Comparison of ENCODE assay signal across 8 mouse cellular contexts in genomic region chr5:92083417-92084038, GRCm38 (mm10). TPM values are rescaled to one million over a fixed set of nuclear protein-coding genes. Genes with fewer than 3 reads are reported as not detected.
DNase-seq lines count a peak whose midpoint lies in the region; ATAC-seq and TF ChIP-seq lines count a peak whose summit lies in the region.

Gene G3bp2 (minus strand): TSS chr5:92083719.

- H3K4me1 ChIP-seq in hindbrain, embryonic 10.5 days (replicated peaks): peaks cover 35% of the 10 kb centered on the region
- H3K4me1 ChIP-seq in lung, postnatal 0 days (ENCODE audit: insufficient read depth, low read depth, low read length): peaks cover 5% of the 10 kb centered on the region; the same call in 1 of the 2 replicates

- under 1% methylated on average over 65 of the region's 65 CpGs for WGBS in hindbrain, embryonic 10.5 days
- under 1% methylated on average over 51 of the region's 65 CpGs for WGBS in lung, postnatal 0 days

- H3K4me3 ChIP-seq in hindbrain, embryonic 10.5 days: peak within 1 kb of the TSS; percentile 99
- peak within 1 kb of the TSS; percentile 95 for H3K4me3 ChIP-seq in lung, postnatal 0 days (ENCODE audit: low read depth, low read length)

- H3K36me3 ChIP-seq in hindbrain, embryonic 10.5 days: no peaks in the 10 kb centered on the region
- H3K36me3 ChIP-seq in lung, postnatal 0 days (ENCODE audit: insufficient read depth, low read length): no peaks in the 10 kb centered on the region

- no peak for TF ChIP-seq EP300 in lung, postnatal 0 days (IDR thresholded peaks at IDR 0.05)

- TF ChIP-seq CTCF in lung, postnatal 0 days (IDR thresholded peaks at IDR 0.05): no peak

- no peaks in the 10 kb centered on the region for H3K9me3 ChIP-seq in hindbrain, embryonic 10.5 days
- no peaks in the 10 kb centered on the region for H3K9me3 ChIP-seq in lung, postnatal 0 days (ENCODE audit: low read length)

- peak within 1 kb of the TSS; percentile 66 for H3K4me2 ChIP-seq in lung, postnatal 0 days (replicated peaks; ENCODE audit: low read depth, low read length)

- ATAC-seq in frontal cortex, adult (ENCODE audit: low TSS enrichment): peak; percentile 95
- ATAC-seq in lung, postnatal 0 days: peak; percentile 98

- H3K9ac ChIP-seq in lung, postnatal 0 days (replicated peaks; ENCODE audit: low read depth): peak within 1 kb of the TSS; percentile 96

- H3K27ac ChIP-seq in hindbrain, embryonic 10.5 days: peak within 1 kb of the TSS; percentile 99
- peak within 1 kb of the TSS; percentile 98 for H3K27ac ChIP-seq in lung, postnatal 0 days (ENCODE audit: low read length)

- peak; percentile 99 for DNase-seq in MN1 (ENCODE audit: low spot score)
- peak; percentile 97 for DNase-seq in cerebellum, adult 9-10 months
- peak; percentile 99 for DNase-seq in hindbrain, embryonic 10.5 days (ENCODE audit: low spot score)
- DNase-seq in layer of hippocampus, adult 9-11 months: peak; percentile 97
- DNase-seq in lung, postnatal 0 days (ENCODE audit: low spot score): peak; percentile 99
- peak; percentile 93 for DNase-seq in ovary, postnatal 14 days (ENCODE audit: low spot score)
- peak; percentile 99 for DNase-seq in thymus, postnatal 14 days

- no peaks in the 10 kb centered on the region for H3K27me3 ChIP-seq in hindbrain, embryonic 10.5 days (ENCODE audit: insufficient read depth, poor library complexity, severe bottlenecking)
- no peaks in the 10 kb centered on the region for H3K27me3 ChIP-seq in lung, postnatal 0 days (replicated peaks; ENCODE audit: insufficient read depth, low read length)

RNA-seq across cellular contexts. Expression of gene G3bp2, which starts in this region (rescaled TPM):
- polyA plus RNA-seq in hindbrain, embryonic 10.5 days (2016; fragmentation: Nextera tagmentation; extraction: Ambion mirVana): 273 and 276 TPM in 2 replicates
- 95.2 and 102 TPM in 2 replicates for polyA plus RNA-seq in lung, postnatal 0 days (2015; fragmentation: Nextera tagmentation; extraction: Ambion mirVana)

Comparison
In these comparisons a context has a peak if more than half of its experiments do, and no peak if none do; other contexts are left out.
1. Peak in every context shown above with its lines: DNase-seq, ATAC-seq, H3K4me3 ChIP-seq and H3K27ac ChIP-seq.